Mouse (Mus musculus): ENCODE measurements around the gene Psmd2. TPM values are rescaled to one million over a fixed set of nuclear protein-coding genes. Genes with fewer than 3 reads are reported as not detected.

The Psmd2 gene
- polyA plus RNA-seq, 1 experiment from 2014 or later = 301 TPM

GRCm38 (mm10) chr16:20673706-20674303, 22.4 kb downstream of the Psmd2 start:
- peaks cover 25% of the 10 kb centered on the region for H3K4me1 ChIP-seq (replicated peaks; ENCODE audit: control insufficient read depth, insufficient read depth, low read length)
- peaks cover 26% of the 10 kb centered on the region for H3K36me3 ChIP-seq (ENCODE audit: control insufficient read depth, insufficient read depth, low read length)
- peak overlapping the region; percentile 95 for H3K9ac ChIP-seq (ENCODE audit: low read length)
- H3K4me2 ChIP-seq (ENCODE audit: low read depth, low read length) = peak overlapping the region; percentile 90
- no peaks in the 10 kb centered on the region for H3K27me3 ChIP-seq (ENCODE audit: control insufficient read depth, insufficient read depth, low read depth, low read length)
- no peaks in the 10 kb centered on the region for H3K9me3 ChIP-seq (ENCODE audit: control insufficient read depth, low read length)
- H3K27ac ChIP-seq (ENCODE audit: low read length) = peak overlapping the region; percentile 95
- peak overlapping the region; percentile 97 for H3K4me3 ChIP-seq (ENCODE audit: low read length)
- no peak for ATAC-seq (ENCODE audit: low read depth)
- WGBS = 3% methylated on average over 14 of the region's 14 CpGs

- Histone ChIP-seq H3K4me2 (ENCODE audit: low read depth, low read length) (no peak overlapping the region), H3K4me3 (ENCODE audit: low read length) (no peak overlapping the region), H3K27ac (ENCODE audit: low read length) (no peak overlapping the region), H3K9me3 (ENCODE audit: control insufficient read depth, low read length) (no peaks in the 10 kb centered on the region), H3K36me3 (ENCODE audit: control insufficient read depth, insufficient read depth, low read length) (peaks cover 39% of the 10 kb centered on the region), H3K9ac (ENCODE audit: low read length) (no peak overlapping the region), H3K4me1 (replicated peaks; ENCODE audit: control insufficient read depth, insufficient read depth, low read length) (peaks cover 25% of the 10 kb centered on the region), H3K27me3 (ENCODE audit: control insufficient read depth, insufficient read depth, low read depth, low read length) (no peaks in the 10 kb centered on the region)
- 83% methylated on average over 6 of the region's 6 CpGs for WGBS
- ATAC-seq (ENCODE audit: low read depth) = no peak
These were observed 23.8 kb downstream of the Psmd2 start for GRCm38 (mm10) chr16:20675213-20675612.

- 69% methylated on average over 4 of the region's 4 CpGs for WGBS
- Histone ChIP-seq H3K4me1 (replicated peaks; ENCODE audit: control insufficient read depth, insufficient read depth, low read length) (peaks cover 25% of the 10 kb centered on the region), H3K9me3 (ENCODE audit: control insufficient read depth, low read length) (no peaks in the 10 kb centered on the region), H3K27ac (ENCODE audit: low read length) (no peak overlapping the region), H3K4me3 (ENCODE audit: low read length) (no peak overlapping the region), H3K4me2 (ENCODE audit: low read depth, low read length) (no peak overlapping the region), H3K36me3 (ENCODE audit: control insufficient read depth, insufficient read depth, low read length) (peaks cover 51% of the 10 kb centered on the region), H3K9ac (ENCODE audit: low read length) (no peak overlapping the region), H3K27me3 (ENCODE audit: control insufficient read depth, insufficient read depth, low read depth, low read length) (no peaks in the 10 kb centered on the region)
- no peak for ATAC-seq (ENCODE audit: low read depth)
These were observed 25.2 kb downstream of the Psmd2 start for GRCm38 (mm10) chr16:20676702-20677101.

- H3K9ac ChIP-seq (ENCODE audit: low read length) = no peak overlapping the region
- peaks cover 21% of the 10 kb centered on the region for H3K4me1 ChIP-seq (replicated peaks; ENCODE audit: control insufficient read depth, insufficient read depth, low read length)
- peaks cover 58% of the 10 kb centered on the region for H3K36me3 ChIP-seq (ENCODE audit: control insufficient read depth, insufficient read depth, low read length)
- no peak for ATAC-seq (ENCODE audit: low read depth)
- H3K27ac ChIP-seq (ENCODE audit: low read length) = no peak overlapping the region
- no peak overlapping the region for H3K4me3 ChIP-seq (ENCODE audit: low read length)
- no peak overlapping the region for H3K4me2 ChIP-seq (ENCODE audit: low read depth, low read length)
- no peaks in the 10 kb centered on the region for H3K9me3 ChIP-seq (ENCODE audit: control insufficient read depth, low read length)
- 70% methylated on average over 5 of the region's 5 CpGs for WGBS
- no peaks in the 10 kb centered on the region for H3K27me3 ChIP-seq (ENCODE audit: control insufficient read depth, insufficient read depth, low read depth, low read length)
These were observed 25.9 kb downstream of the Psmd2 start for GRCm38 (mm10) chr16:20677380-20677779.

- no peak overlapping the region for H3K27ac ChIP-seq (ENCODE audit: low read length)
These were observed 26.7 kb downstream of the Psmd2 start for GRCm38 (mm10) chr16:20677974-20678675.

GRCm38 (mm10) chr16:20690774-20691173, 39.3 kb downstream of the Psmd2 start:
- H3K36me3 ChIP-seq (ENCODE audit: control insufficient read depth, insufficient read depth, low read length) = peaks cover 59% of the 10 kb centered on the region
- 85% methylated on average over 3 of the region's 3 CpGs for WGBS
- H3K9me3 ChIP-seq (ENCODE audit: control insufficient read depth, low read length) = no peaks in the 10 kb centered on the region
- no peak overlapping the region for H3K9ac ChIP-seq (ENCODE audit: low read length)
- H3K4me2 ChIP-seq (ENCODE audit: low read depth, low read length) = no peak overlapping the region
- ATAC-seq (ENCODE audit: low read depth) = no peak
- no peaks in the 10 kb centered on the region for H3K27me3 ChIP-seq (ENCODE audit: control insufficient read depth, insufficient read depth, low read depth, low read length)
- no peak overlapping the region for H3K27ac ChIP-seq (ENCODE audit: low read length)
- H3K4me1 ChIP-seq (replicated peaks; ENCODE audit: control insufficient read depth, insufficient read depth, low read length) = peaks cover 19% of the 10 kb centered on the region
- H3K4me3 ChIP-seq (ENCODE audit: low read length) = no peak overlapping the region

More at GRCm38 (mm10) chr16:20677974-20678675, 26.7 kb downstream of the Psmd2 start:
- 55% methylated on average over 10 of the region's 10 CpGs for WGBS
- Histone ChIP-seq H3K27me3 (ENCODE audit: control insufficient read depth, insufficient read depth, low read depth, low read length) (no peaks in the 10 kb centered on the region), H3K9me3 (ENCODE audit: control insufficient read depth, low read length) (no peaks in the 10 kb centered on the region), H3K36me3 (ENCODE audit: control insufficient read depth, insufficient read depth, low read length) (peaks cover 64% of the 10 kb centered on the region), H3K4me1 (replicated peaks; ENCODE audit: control insufficient read depth, insufficient read depth, low read length) (peaks cover 21% of the 10 kb centered on the region), H3K4me3 (ENCODE audit: low read length) (no peak overlapping the region), H3K9ac (ENCODE audit: low read length) (no peak overlapping the region), H3K4me2 (ENCODE audit: low read depth, low read length) (no peak overlapping the region)
- ATAC-seq (ENCODE audit: low read depth) = peak; percentile 70

GRCm38 (mm10) chr16:20691617-20692016, 40.2 kb downstream of the Psmd2 start:
- Histone ChIP-seq H3K27ac (ENCODE audit: low read length) (no peak overlapping the region), H3K9me3 (ENCODE audit: control insufficient read depth, low read length) (no peaks in the 10 kb centered on the region), H3K9ac (ENCODE audit: low read length) (no peak overlapping the region), H3K4me2 (ENCODE audit: low read depth, low read length) (no peak overlapping the region), H3K27me3 (ENCODE audit: control insufficient read depth, insufficient read depth, low read depth, low read length) (no peaks in the 10 kb centered on the region; the same call in 1 of the 2 replicates), H3K4me3 (ENCODE audit: low read length) (no peak overlapping the region), H3K36me3 (ENCODE audit: control insufficient read depth, insufficient read depth, low read length) (peaks cover 50% of the 10 kb centered on the region), H3K4me1 (replicated peaks; ENCODE audit: control insufficient read depth, insufficient read depth, low read length) (peaks cover 25% of the 10 kb centered on the region)
- WGBS = 58% methylated on average over 1 of the region's 1 CpGs
- ATAC-seq (ENCODE audit: low read depth) = no peak

- Histone ChIP-seq H3K27me3 (ENCODE audit: control insufficient read depth, insufficient read depth, low read depth, low read length) (no peaks in the 10 kb centered on the region; the same call in 1 of the 2 replicates), H3K9me3 (ENCODE audit: control insufficient read depth, low read length) (no peaks in the 10 kb centered on the region), H3K9ac (ENCODE audit: low read length) (no peak overlapping the region; the same call in 1 of the 2 replicates), H3K4me2 (ENCODE audit: low read depth, low read length) (peak overlapping the region; percentile 77; the same call in 1 of the 2 replicates), H3K4me1 (replicated peaks; ENCODE audit: control insufficient read depth, insufficient read depth, low read length) (peaks cover 25% of the 10 kb centered on the region), H3K36me3 (ENCODE audit: control insufficient read depth, insufficient read depth, low read length) (peaks cover 42% of the 10 kb centered on the region), H3K27ac (ENCODE audit: low read length) (no peak overlapping the region), H3K4me3 (ENCODE audit: low read length) (no peak overlapping the region)
- WGBS = 47% methylated on average over 16 of the region's 16 CpGs
- ATAC-seq (ENCODE audit: low read depth) = no peak
These were observed 41.0 kb downstream of the Psmd2 start for GRCm38 (mm10) chr16:20692241-20692965.

GRCm38 (mm10) chr16:20693111-20693701, 41.8 kb downstream of the Psmd2 start, which contains the start of gene Fam131a:
Gene Fam131a, plus strand, starts transcription at chr16:20693241.
- Histone ChIP-seq H3K4me1 (replicated peaks; ENCODE audit: control insufficient read depth, insufficient read depth, low read length) (peaks cover 25% of the 10 kb centered on the region), H3K36me3 (ENCODE audit: control insufficient read depth, insufficient read depth, low read length) (peaks cover 36% of the 10 kb centered on the region), H3K9me3 (ENCODE audit: control insufficient read depth, low read length) (no peaks in the 10 kb centered on the region), H3K9ac (ENCODE audit: low read length) (peak within 1 kb of the TSS; percentile 73), H3K27me3 (ENCODE audit: control insufficient read depth, insufficient read depth, low read depth, low read length) (no peaks in the 10 kb centered on the region; the same call in 1 of the 2 replicates), H3K4me3 (ENCODE audit: low read length) (peak within 1 kb of the TSS; percentile 61), H3K4me2 (ENCODE audit: low read depth, low read length) (peak within 1 kb of the TSS; percentile 77), H3K27ac (ENCODE audit: low read length) (peak within 1 kb of the TSS; percentile 71)
- peak; percentile 96 for ATAC-seq (ENCODE audit: low read depth)
- WGBS = under 1% methylated on average over 36 of the region's 37 CpGs
